Mouse (Mus musculus) heart, embryonic 15.5 days (tissue): ENCODE measurements around the gene Scp2. TPM values are rescaled to one million over a fixed set of nuclear protein-coding genes. Genes with fewer than 3 reads are reported as not detected.

Experiments used
- ATAC-seq: fragments of 200-750 bp; cut with Nextera tagmentation; replicated peaks from 2 replicates; pipeline ENCODE4 v1.8.0; 2017; ENCODE audit warnings: low read depth, moderate TSS enrichment; ENCODE audit not compliant: insufficient number of reproducible peaks, insufficient read depth, low FRiP score
- H3K27ac ChIP-seq: fragments of 300-500 bp; sonication (generic); 2 replicates; pipeline ENCODE4 v1.5.1; 2015; ENCODE audit warnings: mild to moderate bottlenecking, inconsistent platforms
- H3K27me3 ChIP-seq: fragments of 300-500 bp; sonication (generic); 2 replicates; pipeline ENCODE4 v1.6.1; 2015; ENCODE audit warnings: inconsistent platforms
- H3K36me3 ChIP-seq: fragments of 300-500 bp; sonication (generic); 2 replicates; pipeline ENCODE4 v1.6.1; 2015; ENCODE audit warnings: mild to moderate bottlenecking, inconsistent platforms
- H3K4me1 ChIP-seq: fragments of 300-500 bp; sonication (generic); replicated peaks from 2 replicates; pipeline ENCODE4 v1.6.1; 2015; ENCODE audit warnings: inconsistent platforms
- H3K4me2 ChIP-seq: fragments of 300-500 bp; sonication (generic); 2 replicates; pipeline ENCODE4 v1.6.1; 2015; ENCODE audit warnings: inconsistent platforms, mild to moderate bottlenecking, moderate library complexity
- H3K4me3 ChIP-seq: fragments of 300-500 bp; sonication (generic); 2 replicates; pipeline ENCODE4 v1.5.1; 2015; ENCODE audit warnings: mild to moderate bottlenecking, inconsistent platforms
- H3K9ac ChIP-seq: fragments of 300-500 bp; sonication (generic); 2 replicates; pipeline ENCODE4 v1.6.1; 2015; ENCODE audit warnings: mild to moderate bottlenecking, inconsistent platforms
- H3K9me3 ChIP-seq: fragments of 300-500 bp; sonication (generic); replicated peaks from 2 replicates; pipeline ENCODE4 v1.6.1; 2016; ENCODE audit warnings: inconsistent platforms
- WGBS: fragments of 180-500 bp; shearing (Covaris S2); methylation state at CpG from one replicate; pipeline ENCODE4 v1.1.7; 2015; ENCODE audit warnings: mixed read lengths; 5-methylcytosine and 5-hydroxymethylcytosine counted together
- polyA plus RNA-seq: library from polyadenylated mRNA; unstranded; fragments of >200 nt; fragmentation: Nextera tagmentation; extraction: Ambion mirVana; gene quantifications from 2 replicates; pipeline ENCODE4 v1.2.1, GENCODE M21; 2015

Gene Scp2
- polyA plus RNA-seq, 1 experiment from 2014 or later = 171 TPM

GRCm38 (mm10) chr4:108058166-108058565, 86.6 kb downstream of the Scp2 start:
- Histone ChIP-seq H3K27me3 (no peaks in the 10 kb centered on the region), H3K9ac (no peak overlapping the region), H3K9me3 (no peaks in the 10 kb centered on the region), H3K4me2 (no peak overlapping the region), H3K4me1 (0 out of 2 replicates have a peak, but pooled peaks cover 6% of the 10 kb centered on the region), H3K36me3 (peaks cover 33% of the 10 kb centered on the region), H3K4me3 (no peak overlapping the region), H3K27ac (no peak overlapping the region)
- ATAC-seq = peak; percentile 64
- WGBS = 49% methylated on average over 10 of the region's 10 CpGs

- no peak overlapping the region for H3K4me2 ChIP-seq
- H3K36me3 ChIP-seq = peaks cover 25% of the 10 kb centered on the region
- no peak overlapping the region for H3K27ac ChIP-seq
- H3K9me3 ChIP-seq = no peaks in the 10 kb centered on the region
- no peak overlapping the region for H3K4me3 ChIP-seq
- 94% methylated on average over 2 of the region's 2 CpGs for WGBS
- no peaks in the 10 kb centered on the region for H3K27me3 ChIP-seq
- ATAC-seq = no peak
- H3K9ac ChIP-seq = no peak overlapping the region
- peaks cover 13% of the 10 kb centered on the region for H3K4me1 ChIP-seq
These were observed 87.6 kb downstream of the Scp2 start for GRCm38 (mm10) chr4:108057247-108057646.

- WGBS = 89% methylated on average over 10 of the region's 10 CpGs
- H3K36me3 ChIP-seq = peaks cover 27% of the 10 kb centered on the region
- no peak for ATAC-seq
These were observed 88.9 kb downstream of the Scp2 start for GRCm38 (mm10) chr4:108055873-108056272.

GRCm38 (mm10) chr4:108052673-108053072, 92.1 kb downstream of the Scp2 start:
- Histone ChIP-seq H3K4me1 (peaks cover 8% of the 10 kb centered on the region), H3K4me2 (no peak overlapping the region), H3K9ac (no peak overlapping the region), H3K4me3 (no peak overlapping the region), H3K27ac (no peak overlapping the region), H3K27me3 (no peaks in the 10 kb centered on the region), H3K9me3 (no peaks in the 10 kb centered on the region), H3K36me3 (peaks cover 45% of the 10 kb centered on the region)
- WGBS = 49% methylated on average over 8 of the region's 8 CpGs
- ATAC-seq = no peak

More at GRCm38 (mm10) chr4:108055873-108056272, 88.9 kb downstream of the Scp2 start:
- Histone ChIP-seq H3K4me1 (peaks cover 13% of the 10 kb centered on the region), H3K4me2 (no peak overlapping the region), H3K27me3 (no peaks in the 10 kb centered on the region), H3K9ac (no peak overlapping the region), H3K27ac (no peak overlapping the region), H3K4me3 (no peak overlapping the region), H3K9me3 (no peaks in the 10 kb centered on the region)

GRCm38 (mm10) chr4:108051687-108052274, 93.0 kb downstream of the Scp2 start:
- Histone ChIP-seq H3K36me3 (peaks cover 51% of the 10 kb centered on the region), H3K9me3 (no peaks in the 10 kb centered on the region), H3K27me3 (no peaks in the 10 kb centered on the region), H3K4me2 (no peak overlapping the region), H3K27ac (no peak overlapping the region), H3K4me3 (no peak overlapping the region), H3K9ac (no peak overlapping the region), H3K4me1 (peaks cover 8% of the 10 kb centered on the region)
- WGBS = 74% methylated on average over 10 of the region's 10 CpGs
- no peak for ATAC-seq

- peaks cover 38% of the 10 kb centered on the region for H3K36me3 ChIP-seq
- WGBS = 68% methylated on average over 8 of the region's 8 CpGs
- no peak overlapping the region for H3K4me2 ChIP-seq
- no peak for ATAC-seq
- H3K4me3 ChIP-seq = no peak overlapping the region
- H3K27ac ChIP-seq = no peak overlapping the region
- no peak overlapping the region for H3K9ac ChIP-seq
- H3K27me3 ChIP-seq = no peaks in the 10 kb centered on the region
- peaks cover 11% of the 10 kb centered on the region; the same call in 1 of the 2 replicates for H3K4me1 ChIP-seq
- H3K9me3 ChIP-seq = no peaks in the 10 kb centered on the region
These were observed 98.7 kb downstream of the Scp2 start for GRCm38 (mm10) chr4:108046136-108046535.

GRCm38 (mm10) chr4:108045136-108046107, 99.4 kb downstream of the Scp2 start:
- Histone ChIP-seq H3K36me3 (peaks cover 34% of the 10 kb centered on the region; the same call in 1 of the 2 replicates), H3K4me2 (no peak overlapping the region), H3K4me3 (no peak overlapping the region), H3K9ac (no peak overlapping the region), H3K27me3 (no peaks in the 10 kb centered on the region), H3K9me3 (no peaks in the 10 kb centered on the region), H3K4me1 (peaks cover 11% of the 10 kb centered on the region; the same call in 1 of the 2 replicates), H3K27ac (no peak overlapping the region)
- 65% methylated on average over 19 of the region's 19 CpGs for WGBS
- ATAC-seq = no peak

GRCm38 (mm10) chr4:108037027-108037426, 107.8 kb downstream of the Scp2 start:
- ATAC-seq = no peak
- Histone ChIP-seq H3K9me3 (no peaks in the 10 kb centered on the region), H3K27ac (no peak overlapping the region), H3K27me3 (peaks cover 16% of the 10 kb centered on the region), H3K36me3 (0 out of 2 replicates have a peak, but pooled peaks cover 3% of the 10 kb centered on the region), H3K9ac (no peak overlapping the region), H3K4me1 (peaks cover 4% of the 10 kb centered on the region), H3K4me3 (no peak overlapping the region), H3K4me2 (no peak overlapping the region)
- WGBS = 81% methylated on average over 8 of the region's 8 CpGs

GRCm38 (mm10) chr4:108033041-108033764, 111.6 kb downstream of the Scp2 start:
- 84% methylated on average over 8 of the region's 8 CpGs for WGBS
- Histone ChIP-seq H3K9me3 (no peaks in the 10 kb centered on the region), H3K27me3 (peaks cover 47% of the 10 kb centered on the region)

GRCm38 (mm10) chr4:108032352-108032849, 112.4 kb downstream of the Scp2 start:
- 50% methylated on average over 11 of the region's 11 CpGs for WGBS
- H3K27me3 ChIP-seq = peaks cover 52% of the 10 kb centered on the region
- no peak for ATAC-seq

More at GRCm38 (mm10) chr4:108033041-108033764, 111.6 kb downstream of the Scp2 start:
- Histone ChIP-seq H3K4me2 (no peak overlapping the region), H3K36me3 (no peaks in the 10 kb centered on the region), H3K4me3 (no peak overlapping the region), H3K27ac (no peak overlapping the region), H3K9ac (no peak overlapping the region), H3K4me1 (peaks cover 17% of the 10 kb centered on the region)
- no peak for ATAC-seq

More at GRCm38 (mm10) chr4:108032352-108032849, 112.4 kb downstream of the Scp2 start:
- H3K4me2 ChIP-seq = peak overlapping the region; percentile 99
- H3K9me3 ChIP-seq = no peaks in the 10 kb centered on the region
- H3K27ac ChIP-seq = no peak overlapping the region
- H3K9ac ChIP-seq = peak overlapping the region; percentile 56
- H3K4me1 ChIP-seq = peaks cover 17% of the 10 kb centered on the region
- H3K4me3 ChIP-seq = peak overlapping the region; percentile 65
- H3K36me3 ChIP-seq = no peaks in the 10 kb centered on the region
